Mouse (Mus musculus) layer of hippocampus, postnatal 14 days (tissue): ENCODE results near the gene Spin2g. TPM values are rescaled to one million over a fixed set of nuclear protein-coding genes. Genes with fewer than 3 reads are reported as not detected.
"Not testable (repeated sequence)": the region's sequence is repeated elsewhere in the genome, so short reads cannot be mapped to it uniquely, and the experiment has no call there.

Experiments
- DNase-seq, 2 experiments: peaks; one replicate each; pipeline ENCODE4 v3.0.0; 2021 to 2022; ENCODE audit warnings: low spot score in 2 of 2, mixed read lengths in 1 of 2
- long read RNA-seq, 2 experiments: library from polyadenylated mRNA; stranded (forward); transcript quantifications; one replicate each; pipeline ENCODE4 v2.0.0; 2021
- total RNA-seq, 2 experiments: library from RNA; stranded (reverse); gene quantifications; 2 replicates each; pipeline ENCODE4 v1.2.3; 2021

The Spin2g gene
- total RNA-seq: not detected
- long read RNA-seq, experiment 1: 0 reads
- long read RNA-seq, experiment 2: 0 reads

DNA sequence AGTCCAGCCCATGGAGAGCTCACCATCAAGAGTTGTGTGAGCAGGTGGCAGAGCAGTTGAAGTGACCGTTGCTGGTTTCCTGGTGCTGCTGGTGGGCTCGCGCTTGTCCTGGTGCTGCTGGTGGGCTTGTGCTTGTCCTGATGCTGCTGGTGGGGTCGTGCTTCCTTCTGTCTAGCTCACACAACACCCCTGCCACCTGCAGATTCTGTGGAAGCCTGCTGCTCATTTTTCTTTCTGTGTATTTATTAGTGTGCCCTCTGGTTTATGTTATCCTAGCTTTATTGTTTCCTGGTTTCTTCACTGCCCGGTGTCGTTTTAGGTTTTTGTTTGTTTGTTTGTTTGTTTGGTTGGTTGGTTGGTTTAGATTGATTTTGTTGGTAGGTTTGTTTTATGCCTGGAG lies at the start of gene Spin2g:
Gene Spin2g, minus strand, starts transcription at position 101 of the 400 bp plus-strand sequence.
- DNase-seq: not testable (repeated sequence)

Other genes starting within 250 kb of the Spin2g start
- not detected for gene Btbd35f9, start 77.2 kb downstream of the Spin2g start, total RNA-seq
- not detected for gene Btbd35f8, start 211.8 kb upstream of the Spin2g start, total RNA-seq